Mouse (Mus musculus) cortical plate, adult 2 months (tissue): ENCODE measurements at regions not wholly inside any gene's neighbourhood (a gene's known extent, or its start where the extent isn't known, plus 50 kb on each side); places are given as distances from the start of the nearest gene placed in this dataset.

Source experiments
- CTCF ChIP-seq: fragments of 200-500 bp; IDR thresholded peaks from 2 replicates; pipeline ENCODE4 v1.5.1; 2011; ENCODE audit warnings: mild to moderate bottlenecking, control low read depth, low read length; ENCODE audit not compliant: insufficient read depth; ENCODE audit errors: extremely low read depth
- POLR2A ChIP-seq: fragments of 200-500 bp; IDR thresholded peaks from 2 replicates; pipeline ENCODE4 v1.6.1; 2011; ENCODE audit warnings: mild to moderate bottlenecking, low read length, control low read depth; ENCODE audit not compliant: insufficient read depth; ENCODE audit errors: extremely low read depth

DNA sequence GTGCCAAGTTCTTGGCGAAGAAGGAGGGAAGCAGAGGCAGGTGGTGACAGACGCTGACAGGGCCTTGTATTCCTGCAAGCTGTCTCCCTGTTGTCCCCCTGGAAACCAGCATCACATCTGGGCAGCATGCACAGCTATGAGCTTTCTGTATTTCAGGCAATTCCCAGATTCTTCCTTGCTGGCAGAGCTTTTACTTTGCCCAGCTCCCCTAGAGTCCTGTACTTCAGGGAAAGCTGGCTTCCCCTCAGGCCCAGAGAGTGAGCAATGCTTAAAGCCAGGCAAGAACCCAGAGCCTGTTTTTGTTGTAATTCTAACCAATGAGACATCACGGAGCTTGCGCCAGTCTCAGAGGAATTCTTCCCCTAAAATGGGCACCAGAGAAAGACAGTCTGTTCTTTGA, 238.3 kb upstream of the Gm4791 start:
- no peak for TF ChIP-seq POLR2A
- no peak for TF ChIP-seq CTCF
